Mouse (Mus musculus): Measurements from ENCODE around the gene Eras.
"Not testable (repeated sequence)": the region's sequence is repeated elsewhere in the genome, so short reads cannot be mapped to it uniquely, and the experiment has no call there.

DNA sequence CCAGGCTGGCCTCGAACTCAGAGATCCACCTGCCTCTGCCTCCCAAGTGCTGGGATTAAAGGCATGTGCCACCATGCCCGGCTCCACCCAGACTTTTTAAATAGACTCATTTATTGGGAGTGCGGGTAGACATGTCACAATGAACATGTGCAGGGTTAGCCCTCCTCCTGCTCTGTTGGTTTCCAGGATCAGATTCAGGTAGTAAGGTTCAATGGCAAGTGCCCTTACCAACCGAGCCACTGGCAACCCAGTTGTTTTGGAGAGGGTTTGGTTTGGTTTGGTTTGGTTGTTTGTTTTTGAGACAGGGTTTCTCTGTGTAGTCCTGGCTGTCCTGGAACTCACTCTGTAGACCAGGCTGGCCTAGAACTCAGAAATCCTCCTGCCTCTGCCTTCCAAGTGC is 19.2 kb downstream of the Eras start, which contains the start of gene Gm10490:
- TF ChIP-seq CTCF, POLR2A (IDR thresholded peaks at IDR 0.05; ENCODE audit: insufficient read depth, low read depth, low read length): not testable (repeated sequence)
